Mouse (Mus musculus): ENCODE results near the gene Pofut1. TPM values are rescaled to one million over a fixed set of nuclear protein-coding genes. Genes with fewer than 3 reads are reported as not detected.

The Pofut1 gene
- polyA plus RNA-seq, 1 experiment from 2014 or later = 2.8 TPM

GRCm38 (mm10) chr2:153218516-153218915, 22.8 kb upstream of the Pofut1 start:
- Histone ChIP-seq H3K27me3 (replicated peaks; ENCODE audit: insufficient read depth, low read length) (no peaks in the 10 kb centered on the region), H3K4me2 (replicated peaks; ENCODE audit: low read depth, low read length) (no peak overlapping the region), H3K4me3 (ENCODE audit: low read depth, low read length) (no peak overlapping the region), H3K9me3 (ENCODE audit: low read length) (no peaks in the 10 kb centered on the region), H3K4me1 (ENCODE audit: insufficient read depth, low read depth, low read length) (no peaks in the 10 kb centered on the region), H3K36me3 (ENCODE audit: insufficient read depth, low read length) (no peaks in the 10 kb centered on the region), H3K27ac (ENCODE audit: low read length) (no peak overlapping the region), H3K9ac (replicated peaks; ENCODE audit: low read depth) (no peak overlapping the region)
- 78% methylated on average over 3 of the region's 3 CpGs for WGBS
- DNase-seq (ENCODE audit: low spot score) (no peak), ATAC-seq (no peak)
- TF ChIP-seq EP300 (IDR thresholded peaks at IDR 0.05) (no peak), CTCF (IDR thresholded peaks at IDR 0.05) (no peak)

- WGBS = 81% methylated on average over 4 of the region's 4 CpGs
- no peak for ATAC-seq
- Histone ChIP-seq H3K36me3 (ENCODE audit: insufficient read depth, low read length) (no peaks in the 10 kb centered on the region), H3K27ac (ENCODE audit: low read length) (no peak overlapping the region), H3K9ac (replicated peaks; ENCODE audit: low read depth) (no peak overlapping the region), H3K4me1 (ENCODE audit: insufficient read depth, low read depth, low read length) (no peaks in the 10 kb centered on the region), H3K9me3 (ENCODE audit: low read length) (no peaks in the 10 kb centered on the region), H3K4me3 (ENCODE audit: low read depth, low read length) (no peak overlapping the region), H3K4me2 (replicated peaks; ENCODE audit: low read depth, low read length) (no peak overlapping the region), H3K27me3 (replicated peaks; ENCODE audit: insufficient read depth, low read length) (no peaks in the 10 kb centered on the region)
- TF ChIP-seq CTCF (IDR thresholded peaks at IDR 0.05) (no peak), EP300 (IDR thresholded peaks at IDR 0.05) (no peak)
- DNase-seq (ENCODE audit: low spot score) = no peak
These were observed 19.7 kb upstream of the Pofut1 start for GRCm38 (mm10) chr2:153221620-153222019.

GRCm38 (mm10) chr2:153222130-153222529, 19.2 kb upstream of the Pofut1 start:
- no peak for DNase-seq (ENCODE audit: low spot score)
- Histone ChIP-seq H3K27me3 (replicated peaks; ENCODE audit: insufficient read depth, low read length) (no peaks in the 10 kb centered on the region), H3K9ac (replicated peaks; ENCODE audit: low read depth) (no peak overlapping the region), H3K4me1 (ENCODE audit: insufficient read depth, low read depth, low read length) (no peaks in the 10 kb centered on the region), H3K9me3 (ENCODE audit: low read length) (no peaks in the 10 kb centered on the region), H3K4me2 (replicated peaks; ENCODE audit: low read depth, low read length) (no peak overlapping the region), H3K27ac (ENCODE audit: low read length) (no peak overlapping the region), H3K4me3 (ENCODE audit: low read depth, low read length) (no peak overlapping the region), H3K36me3 (ENCODE audit: insufficient read depth, low read length) (no peaks in the 10 kb centered on the region)
- TF ChIP-seq EP300 (IDR thresholded peaks at IDR 0.05) (no peak), CTCF (IDR thresholded peaks at IDR 0.05) (no peak)
- ATAC-seq = no peak

DNA sequence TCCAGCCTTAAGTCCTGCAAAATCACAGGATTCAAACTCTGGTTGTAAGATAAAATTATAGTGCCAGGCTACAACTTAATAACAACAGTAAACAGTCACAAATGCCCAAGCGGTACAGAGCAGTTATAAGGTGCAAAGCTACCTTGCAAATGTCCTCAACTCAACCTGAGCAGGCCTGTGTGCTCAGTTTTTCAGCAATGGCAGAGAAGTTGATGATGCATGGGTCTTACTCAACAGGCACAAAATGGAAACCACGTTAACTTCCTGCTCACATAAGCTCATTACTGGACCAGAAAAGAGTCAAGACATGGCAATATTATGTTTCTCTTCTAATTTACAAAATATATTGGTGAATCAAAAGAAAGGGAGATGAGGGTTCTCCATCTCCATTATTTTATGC, 18.8 kb upstream of the Pofut1 start:
- Histone ChIP-seq H3K4me2 (replicated peaks; ENCODE audit: low read depth, low read length) (no peak overlapping the region), H3K9ac (replicated peaks; ENCODE audit: low read depth) (no peak overlapping the region), H3K4me1 (ENCODE audit: insufficient read depth, low read depth, low read length) (no peaks in the 10 kb centered on the region), H3K4me3 (ENCODE audit: low read depth, low read length) (no peak overlapping the region), H3K9me3 (ENCODE audit: low read length) (no peaks in the 10 kb centered on the region), H3K36me3 (ENCODE audit: insufficient read depth, low read length) (no peaks in the 10 kb centered on the region), H3K27ac (ENCODE audit: low read length) (no peak overlapping the region), H3K27me3 (replicated peaks; ENCODE audit: insufficient read depth, low read length) (no peaks in the 10 kb centered on the region)
- 90% methylated on average over 2 of the region's 2 CpGs for WGBS
- TF ChIP-seq EP300 (IDR thresholded peaks at IDR 0.05) = no peak
- TF ChIP-seq CTCF (IDR thresholded peaks at IDR 0.05) = no peak
- no peak for DNase-seq (ENCODE audit: low spot score)
- ATAC-seq = no peak

GRCm38 (mm10) chr2:153224946-153225594, 16.3 kb upstream of the Pofut1 start, which contains the start of gene Tspyl3:
Tspyl3 (minus strand) TSS chr2:153225441.
- H3K9ac ChIP-seq (replicated peaks; ENCODE audit: low read depth) = peak within 1 kb of the TSS; percentile 71
- H3K27me3 ChIP-seq (replicated peaks; ENCODE audit: insufficient read depth, low read length) = no peaks in the 10 kb centered on the region
- H3K36me3 ChIP-seq (ENCODE audit: insufficient read depth, low read length) = peaks cover 8% of the 10 kb centered on the region
- ATAC-seq = peak; percentile 72
- peak within 1 kb of the TSS; percentile 46 for H3K4me3 ChIP-seq (ENCODE audit: low read depth, low read length)
- DNase-seq (ENCODE audit: low spot score) = peak; percentile 37
- H3K9me3 ChIP-seq (ENCODE audit: low read length) = no peaks in the 10 kb centered on the region
- H3K4me1 ChIP-seq (ENCODE audit: insufficient read depth, low read depth, low read length) = no peaks in the 10 kb centered on the region
- H3K27ac ChIP-seq (ENCODE audit: low read length) = no peak within 1 kb of the TSS
- 2% methylated on average over 31 of the region's 31 CpGs for WGBS
- no peak for TF ChIP-seq CTCF (IDR thresholded peaks at IDR 0.05)
- no peak for TF ChIP-seq EP300 (IDR thresholded peaks at IDR 0.05)
- H3K4me2 ChIP-seq (replicated peaks; ENCODE audit: low read depth, low read length) = peak within 1 kb of the TSS; percentile 80

DNA sequence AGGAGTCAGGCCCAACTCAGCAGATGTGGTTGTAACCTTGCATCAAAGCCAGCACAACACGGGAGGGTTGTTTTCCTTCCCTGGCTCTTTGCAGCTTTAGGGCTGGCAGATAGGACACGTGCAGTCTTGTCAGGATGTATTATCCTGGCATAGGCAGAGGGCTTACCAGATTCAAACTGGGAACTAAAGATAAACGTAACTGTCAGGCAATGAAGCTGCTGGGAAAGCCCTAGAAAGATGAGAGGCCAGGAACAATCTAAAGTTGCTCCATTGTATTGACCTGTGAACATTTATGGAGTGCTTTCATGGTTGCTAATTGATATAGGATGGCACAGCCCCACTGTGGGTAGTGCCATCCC, 15.8 kb upstream of the Pofut1 start:
- H3K4me1 ChIP-seq (ENCODE audit: insufficient read depth, low read depth, low read length) = no peaks in the 10 kb centered on the region
- ATAC-seq = no peak
- H3K4me3 ChIP-seq (ENCODE audit: low read depth, low read length) = peak overlapping the region; percentile 46
- H3K27me3 ChIP-seq (replicated peaks; ENCODE audit: insufficient read depth, low read length) = no peaks in the 10 kb centered on the region
- H3K4me2 ChIP-seq (replicated peaks; ENCODE audit: low read depth, low read length) = peak overlapping the region; percentile 80
- peaks cover 13% of the 10 kb centered on the region for H3K36me3 ChIP-seq (ENCODE audit: insufficient read depth, low read length)
- no peak overlapping the region for H3K9ac ChIP-seq (replicated peaks; ENCODE audit: low read depth)
- H3K9me3 ChIP-seq (ENCODE audit: low read length) = no peaks in the 10 kb centered on the region
- 9% methylated on average over 3 of the region's 3 CpGs for WGBS
- DNase-seq (ENCODE audit: low spot score) = no peak
- no peak for TF ChIP-seq EP300 (IDR thresholded peaks at IDR 0.05)
- TF ChIP-seq CTCF (IDR thresholded peaks at IDR 0.05) = no peak
- no peak overlapping the region for H3K27ac ChIP-seq (ENCODE audit: low read length)

DNA sequence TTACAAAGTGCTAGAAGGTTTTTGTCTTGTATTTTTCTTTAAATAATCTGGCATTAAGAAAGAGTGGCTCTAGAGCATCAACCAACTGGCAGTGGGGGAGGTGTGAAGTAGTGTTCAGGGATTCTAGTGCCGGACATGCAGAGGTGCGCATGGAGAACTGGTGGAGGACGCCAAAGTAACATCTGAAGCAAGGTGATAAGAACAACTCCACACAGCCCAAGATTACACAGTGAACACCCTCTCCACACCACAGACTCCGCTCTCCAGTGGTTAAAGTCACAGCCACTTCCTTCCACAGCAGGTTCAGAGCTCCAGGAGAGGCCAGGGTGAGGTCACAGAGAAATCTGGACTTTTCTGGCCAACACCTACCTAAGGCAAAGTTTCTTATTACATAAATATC, 13.4 kb upstream of the Pofut1 start:
- Histone ChIP-seq H3K27ac (ENCODE audit: low read length) (no peak overlapping the region), H3K4me2 (replicated peaks; ENCODE audit: low read depth, low read length) (no peak overlapping the region), H3K9me3 (ENCODE audit: low read length) (no peaks in the 10 kb centered on the region), H3K36me3 (ENCODE audit: insufficient read depth, low read length) (peaks cover 33% of the 10 kb centered on the region), H3K9ac (replicated peaks; ENCODE audit: low read depth) (no peak overlapping the region), H3K27me3 (replicated peaks; ENCODE audit: insufficient read depth, low read length) (no peaks in the 10 kb centered on the region), H3K4me3 (ENCODE audit: low read depth, low read length) (no peak overlapping the region), H3K4me1 (ENCODE audit: insufficient read depth, low read depth, low read length) (no peaks in the 10 kb centered on the region)
- DNase-seq (ENCODE audit: low spot score) (no peak), ATAC-seq (no peak)
- no peak for TF ChIP-seq EP300 (IDR thresholded peaks at IDR 0.05)
- no peak for TF ChIP-seq CTCF (IDR thresholded peaks at IDR 0.05)
- 65% methylated on average over 4 of the region's 4 CpGs for WGBS

All from lung, postnatal 0 days (tissue).